Mouse (Mus musculus): ENCODE measurements at regions not wholly inside any gene's neighbourhood (a gene's known extent, or its start where the extent isn't known, plus 50 kb on each side); places are given as distances from the start of the nearest gene placed in this dataset.

- DNase-seq (ENCODE audit: low read depth, low spot score) = no peak
Observed at GRCm38 (mm10) chr8:8064074-8064473, 597.0 kb downstream of the Efnb2 start.

GRCm38 (mm10) chr8:8054224-8054916, 606.7 kb downstream of the Efnb2 start:
- no peak for DNase-seq (ENCODE audit: low read depth, low spot score)

GRCm38 (mm10) chr8:8051186-8051585, 609.9 kb downstream of the Efnb2 start:
- peak; percentile 34 for DNase-seq (ENCODE audit: low read depth, low spot score)

- no peak for DNase-seq (ENCODE audit: low read depth, low spot score)
Observed at GRCm38 (mm10) chr8:8050778-8051177, 610.3 kb downstream of the Efnb2 start.

GRCm38 (mm10) chr8:8044926-8045325, 616.1 kb downstream of the Efnb2 start:
- DNase-seq (ENCODE audit: low read depth, low spot score) = no peak

- DNase-seq (ENCODE audit: low read depth, low spot score) = no peak
Observed at GRCm38 (mm10) chr8:8044296-8044695, 616.7 kb downstream of the Efnb2 start.

GRCm38 (mm10) chr8:8037929-8038328, 623.1 kb downstream of the Efnb2 start:
- peak; percentile 68 for DNase-seq (ENCODE audit: low read depth, low spot score)

- no peak for DNase-seq (ENCODE audit: low read depth, low spot score)
Observed at GRCm38 (mm10) chr8:8011151-8011550, 649.9 kb downstream of the Efnb2 start.

- no peak for DNase-seq (ENCODE audit: low read depth, low spot score)
Observed at GRCm38 (mm10) chr8:7994905-7995304, 666.1 kb downstream of the Efnb2 start.

- no peak for DNase-seq (ENCODE audit: low read depth, low spot score)
Observed at GRCm38 (mm10) chr8:7988820-7989219, 672.2 kb downstream of the Efnb2 start.

- no peak for DNase-seq (ENCODE audit: low read depth, low spot score)
Observed at GRCm38 (mm10) chr8:7977020-7977419, 684.0 kb downstream of the Efnb2 start.

- DNase-seq (ENCODE audit: low read depth, low spot score) = no peak
Observed at GRCm38 (mm10) chr8:7973791-7974190, 687.3 kb downstream of the Efnb2 start.

GRCm38 (mm10) chr8:7964276-7964675, 696.8 kb downstream of the Efnb2 start:
- no peak for DNase-seq (ENCODE audit: low read depth, low spot score)

- DNase-seq (ENCODE audit: low read depth, low spot score) = no peak
Observed at GRCm38 (mm10) chr8:7956745-7957144, 704.3 kb downstream of the Efnb2 start.

GRCm38 (mm10) chr8:7954851-7955250, 706.2 kb downstream of the Efnb2 start:
- no peak for DNase-seq (ENCODE audit: low read depth, low spot score)

GRCm38 (mm10) chr8:7945966-7946775, 714.9 kb downstream of the Efnb2 start:
- DNase-seq (ENCODE audit: low read depth, low spot score) = no peak

- no peak for DNase-seq (ENCODE audit: low read depth, low spot score)
Observed at GRCm38 (mm10) chr8:7936596-7936995, 724.4 kb downstream of the Efnb2 start.

- no peak for DNase-seq (ENCODE audit: low read depth, low spot score)
Observed at GRCm38 (mm10) chr8:7919416-7919815, 741.6 kb downstream of the Efnb2 start.

- DNase-seq (ENCODE audit: low read depth, low spot score) = no peak
Observed at GRCm38 (mm10) chr8:7894338-7894737, 766.7 kb downstream of the Efnb2 start.

GRCm38 (mm10) chr8:7853169-7853568, 807.9 kb downstream of the Efnb2 start:
- no peak for DNase-seq (ENCODE audit: low read depth, low spot score)

GRCm38 (mm10) chr8:7850573-7850972, 810.5 kb downstream of the Efnb2 start:
- no peak for DNase-seq (ENCODE audit: low read depth, low spot score)

- DNase-seq (ENCODE audit: low read depth, low spot score) = no peak
Observed at GRCm38 (mm10) chr8:7831948-7832347, 829.1 kb downstream of the Efnb2 start.

- no peak for DNase-seq (ENCODE audit: low read depth, low spot score)
Observed at GRCm38 (mm10) chr8:7827811-7828210, 833.2 kb downstream of the Efnb2 start.
